Mouse (Mus musculus) forebrain, embryonic 13.5 days (tissue): ENCODE measurements around the gene Gm42715. TPM values are rescaled to one million over a fixed set of nuclear protein-coding genes. Genes with fewer than 3 reads are reported as not detected.
"Not testable (repeated sequence)": the region's sequence is repeated elsewhere in the genome, so short reads cannot be mapped to it uniquely, and the experiment has no call there.

ENCODE experiments used
- ATAC-seq: fragments of 200-750 bp; cut with Nextera tagmentation; 2 replicates; pipeline ENCODE4 v1.8.0; 2017
- H3K27ac ChIP-seq: fragments of 300-500 bp; sonication (generic); 2 replicates; pipeline ENCODE4 v1.5.1; 2015; ENCODE audit warnings: inconsistent platforms, mild to moderate bottlenecking, moderate library complexity
- H3K27me3 ChIP-seq: fragments of 300-500 bp; sonication (generic); 2 replicates; pipeline ENCODE4 v1.6.1; 2015; ENCODE audit warnings: mild to moderate bottlenecking, inconsistent platforms
- H3K36me3 ChIP-seq: fragments of 300-500 bp; sonication (generic); 2 replicates; pipeline ENCODE4 v1.6.1; 2015; ENCODE audit warnings: mild to moderate bottlenecking, inconsistent platforms; ENCODE audit not compliant: poor library complexity, severe bottlenecking
- H3K4me1 ChIP-seq: fragments of 300-500 bp; sonication (generic); 2 replicates; pipeline ENCODE4 v1.6.1; 2015; ENCODE audit warnings: inconsistent platforms
- H3K4me2 ChIP-seq: fragments of 300-500 bp; sonication (generic); 2 replicates; pipeline ENCODE4 v1.6.1; 2015; ENCODE audit warnings: inconsistent platforms, mild to moderate bottlenecking, moderate library complexity
- H3K4me3 ChIP-seq: fragments of 300-500 bp; sonication (generic); 2 replicates; pipeline ENCODE4 v1.5.1; 2015; ENCODE audit warnings: mild to moderate bottlenecking, inconsistent platforms
- H3K9ac ChIP-seq: fragments of 300-500 bp; sonication (generic); 2 replicates; pipeline ENCODE4 v1.6.1; 2015; ENCODE audit warnings: mild to moderate bottlenecking, inconsistent platforms
- H3K9me3 ChIP-seq: fragments of 300-500 bp; sonication (generic); replicated peaks from 2 replicates; pipeline ENCODE4 v1.6.1; 2016; ENCODE audit warnings: inconsistent platforms
- WGBS: fragments of 180-500 bp; shearing (Covaris S2); methylation state at CpG from one replicate; pipeline ENCODE4 v1.1.7; 2015; 5-methylcytosine and 5-hydroxymethylcytosine counted together
- polyA plus RNA-seq: library from polyadenylated mRNA; unstranded; fragments of >200 nt; fragmentation: Nextera tagmentation; extraction: Ambion mirVana; gene quantifications from 2 replicates; pipeline ENCODE4 v1.2.1, GENCODE M21; 2015

The Gm42715 gene
- polyA plus RNA-seq, 1 experiment from 2014 or later: 19.5 TPM

GRCm38 (mm10) chr7:127508291-127508690, 11.1 kb upstream of the Gm42715 start:
- Histone ChIP-seq H3K27me3 (no peaks in the 10 kb centered on the region), H3K36me3 (no peaks in the 10 kb centered on the region), H3K4me3 (no peak overlapping the region), H3K4me1 (peaks cover 10% of the 10 kb centered on the region), H3K9ac (no peak overlapping the region), H3K4me2 (no peak overlapping the region), H3K27ac (no peak overlapping the region), H3K9me3 (no peaks in the 10 kb centered on the region)
- 95% methylated on average over 3 of the region's 3 CpGs for WGBS
- ATAC-seq: no peak

GRCm38 (mm10) chr7:127509830-127510229, 9.6 kb upstream of the Gm42715 start:
- H3K27me3 ChIP-seq, H3K9me3 ChIP-seq, H3K36me3 ChIP-seq, ATAC-seq, H3K4me2 ChIP-seq, H3K4me3 ChIP-seq, H3K9ac ChIP-seq, H3K27ac ChIP-seq: not testable (repeated sequence)
- H3K4me1 ChIP-seq: peaks cover 19% of the 10 kb centered on the region
- 84% methylated on average over 4 of the region's 4 CpGs for WGBS

- Histone ChIP-seq H3K9me3 (no peaks in the 10 kb centered on the region), H3K27ac (peak overlapping the region; percentile 98), H3K4me3 (peak overlapping the region; percentile 79), H3K9ac (peak overlapping the region; percentile 89), H3K36me3 (peaks cover 17% of the 10 kb centered on the region), H3K4me2 (peak overlapping the region; percentile 65), H3K4me1 (peaks cover 19% of the 10 kb centered on the region), H3K27me3 (no peaks in the 10 kb centered on the region)
- no peak for ATAC-seq
- WGBS: 32% methylated on average over 8 of the region's 8 CpGs
These were observed 8.1 kb upstream of the Gm42715 start for GRCm38 (mm10) chr7:127511241-127511640.

GRCm38 (mm10) chr7:127511808-127512230, 7.6 kb upstream of the Gm42715 start, which contains the start of gene Srcap:
Srcap (plus strand) TSS chr7:127511983.
- Histone ChIP-seq H3K4me1 (peaks cover 19% of the 10 kb centered on the region), H3K36me3 (peaks cover 23% of the 10 kb centered on the region), H3K4me3 (peak within 1 kb of the TSS; percentile 79), H3K27ac (peak within 1 kb of the TSS; percentile 98), H3K9me3 (no peaks in the 10 kb centered on the region), H3K4me2 (peak within 1 kb of the TSS; percentile 65), H3K9ac (peak within 1 kb of the TSS; percentile 89), H3K27me3 (no peaks in the 10 kb centered on the region)
- peak; percentile 99 for ATAC-seq
- WGBS: under 1% methylated on average over 32 of the region's 37 CpGs

GRCm38 (mm10) chr7:127512231-127513015, 7.0 kb upstream of the Gm42715 start:
- Histone ChIP-seq H3K36me3 (peaks cover 29% of the 10 kb centered on the region), H3K27me3 (no peaks in the 10 kb centered on the region), H3K4me2 (peak overlapping the region; percentile 65), H3K4me3 (peak overlapping the region; percentile 79), H3K9ac (peak overlapping the region; percentile 89), H3K27ac (peak overlapping the region; percentile 98), H3K4me1 (peaks cover 19% of the 10 kb centered on the region), H3K9me3 (no peaks in the 10 kb centered on the region)
- ATAC-seq: peak; percentile 79
- WGBS: under 1% methylated on average over 78 of the region's 93 CpGs

- H3K9me3 ChIP-seq: no peaks in the 10 kb centered on the region
- H3K4me2 ChIP-seq: peak overlapping the region; percentile 65
- ATAC-seq: no peak
- no peaks in the 10 kb centered on the region for H3K27me3 ChIP-seq
- H3K36me3 ChIP-seq: peaks cover 35% of the 10 kb centered on the region
- H3K27ac ChIP-seq: peak overlapping the region; percentile 98; the same call in 1 of the 2 replicates
- peak overlapping the region; percentile 79 for H3K4me3 ChIP-seq
- peaks cover 19% of the 10 kb centered on the region for H3K4me1 ChIP-seq
- peak overlapping the region; percentile 89 for H3K9ac ChIP-seq
- WGBS: 46% methylated on average over 8 of the region's 8 CpGs
These were observed 6.4 kb upstream of the Gm42715 start for GRCm38 (mm10) chr7:127513016-127513390.

GRCm38 (mm10) chr7:127513781-127514180, 5.6 kb upstream of the Gm42715 start:
- H3K27ac ChIP-seq: no peak overlapping the region
- H3K27me3 ChIP-seq: no peaks in the 10 kb centered on the region
- peak overlapping the region; percentile 79 for H3K4me3 ChIP-seq
- no peaks in the 10 kb centered on the region for H3K9me3 ChIP-seq
- peaks cover 42% of the 10 kb centered on the region for H3K36me3 ChIP-seq
- H3K4me1 ChIP-seq: peaks cover 19% of the 10 kb centered on the region
- ATAC-seq: no peak
- WGBS: 88% methylated on average over 3 of the region's 3 CpGs
- peak overlapping the region; percentile 65 for H3K4me2 ChIP-seq
- H3K9ac ChIP-seq: 0 out of 2 replicates have a peak overlapping the region, but pooled peaks have one; percentile 34

- H3K27me3 ChIP-seq: no peaks in the 10 kb centered on the region
- no peak overlapping the region for H3K9ac ChIP-seq
- H3K27ac ChIP-seq: no peak overlapping the region
- H3K4me1 ChIP-seq: peaks cover 19% of the 10 kb centered on the region
- peaks cover 60% of the 10 kb centered on the region for H3K36me3 ChIP-seq
- no peak for ATAC-seq
- WGBS: 94% methylated on average over 7 of the region's 7 CpGs
- H3K4me3 ChIP-seq: no peak overlapping the region
- H3K4me2 ChIP-seq: no peak overlapping the region
- no peaks in the 10 kb centered on the region for H3K9me3 ChIP-seq
These were observed 3.5 kb upstream of the Gm42715 start for GRCm38 (mm10) chr7:127515846-127516245.

GRCm38 (mm10) chr7:127516344-127516743, 3.0 kb upstream of the Gm42715 start:
- Histone ChIP-seq H3K4me1 (peaks cover 15% of the 10 kb centered on the region), H3K27ac (no peak overlapping the region), H3K4me2 (no peak overlapping the region), H3K36me3 (peaks cover 65% of the 10 kb centered on the region), H3K9me3 (no peaks in the 10 kb centered on the region), H3K27me3 (no peaks in the 10 kb centered on the region), H3K9ac (no peak overlapping the region), H3K4me3 (no peak overlapping the region)
- ATAC-seq: no peak
- 94% methylated on average over 7 of the region's 7 CpGs for WGBS

- Histone ChIP-seq H3K4me1 (no peaks in the 10 kb centered on the region), H3K36me3 (peaks cover 95% of the 10 kb centered on the region), H3K27me3 (no peaks in the 10 kb centered on the region), H3K9ac (no peak overlapping the region), H3K9me3 (no peaks in the 10 kb centered on the region), H3K4me3 (no peak overlapping the region), H3K4me2 (no peak overlapping the region), H3K27ac (no peak overlapping the region)
- no peak for ATAC-seq
- WGBS: 99% methylated on average over 3 of the region's 3 CpGs
These were observed 22.3 kb downstream of the Gm42715 start for GRCm38 (mm10) chr7:127541671-127542070.

GRCm38 (mm10) chr7:127549116-127549835, 29.9 kb downstream of the Gm42715 start:
- 86% methylated on average over 15 of the region's 15 CpGs for WGBS
- Histone ChIP-seq H3K36me3 (peaks cover 82% of the 10 kb centered on the region), H3K4me1 (no peaks in the 10 kb centered on the region)

GRCm38 (mm10) chr7:127551558-127551957, 32.2 kb downstream of the Gm42715 start:
- Histone ChIP-seq H3K27ac (no peak overlapping the region), H3K4me2 (no peak overlapping the region), H3K9ac (no peak overlapping the region), H3K27me3 (no peaks in the 10 kb centered on the region), H3K4me3 (no peak overlapping the region), H3K36me3 (peaks cover 82% of the 10 kb centered on the region), H3K9me3 (no peaks in the 10 kb centered on the region), H3K4me1 (no peaks in the 10 kb centered on the region)
- no peak for ATAC-seq
- WGBS: 97% methylated on average over 8 of the region's 8 CpGs

More at GRCm38 (mm10) chr7:127549116-127549835, 29.9 kb downstream of the Gm42715 start:
- Histone ChIP-seq H3K27me3 (no peaks in the 10 kb centered on the region), H3K27ac (no peak overlapping the region), H3K9ac (no peak overlapping the region), H3K4me3 (no peak overlapping the region), H3K9me3 (no peaks in the 10 kb centered on the region), H3K4me2 (no peak overlapping the region)
- ATAC-seq: no peak
